In the genomic region with DNA sequence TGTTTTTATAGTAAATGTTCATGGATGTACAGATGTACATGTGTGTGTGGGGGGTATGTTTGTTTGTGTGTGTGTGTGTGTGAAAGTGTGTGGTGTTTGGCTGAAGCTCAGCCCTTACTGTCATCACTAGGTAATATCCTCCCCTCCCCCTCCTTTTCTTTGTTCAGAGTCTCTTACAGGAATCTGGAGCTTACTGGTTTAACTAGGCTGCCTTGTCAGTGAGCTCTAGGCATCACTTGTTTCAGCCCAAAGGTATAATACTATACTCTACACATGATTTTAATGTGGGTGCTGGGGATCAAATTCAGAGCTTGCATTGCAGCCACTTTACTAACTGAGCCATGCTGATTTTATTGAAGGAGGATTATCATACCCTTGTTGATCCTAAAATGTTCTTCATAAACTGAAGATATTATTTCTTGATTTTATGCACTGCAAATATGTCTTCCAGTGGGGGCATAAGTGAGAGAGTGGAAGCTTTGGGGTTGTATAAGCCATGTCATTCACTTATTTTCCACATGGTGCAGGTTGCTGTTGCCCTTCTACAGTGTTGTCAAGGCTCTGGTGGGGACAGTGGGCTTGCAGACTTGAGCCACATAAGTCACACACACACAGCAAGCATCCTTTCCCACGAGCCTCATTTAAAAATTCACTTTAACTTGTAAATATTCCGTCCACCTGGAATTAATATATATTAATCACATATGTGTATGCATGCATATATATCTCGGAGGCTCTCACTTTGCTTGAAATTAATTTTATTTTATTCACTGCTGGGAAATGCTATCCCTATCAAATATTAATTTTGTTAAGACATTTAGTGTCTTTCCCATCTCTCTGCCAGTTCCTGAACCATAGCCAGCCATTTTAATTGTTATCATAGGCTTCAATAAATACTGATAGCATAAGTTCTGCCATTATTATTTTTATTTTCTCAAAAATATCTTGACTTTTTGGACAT, we compare ENCODE assay signal across 16 mouse cellular contexts. TPM values are rescaled to one million over a fixed set of nuclear protein-coding genes. Genes with fewer than 3 reads are reported as not detected.
"Had no signal": no experiment of that assay in that cellular context is flagged by ENCODE, and none has a peak within 500 bp of the region (broad histone marks: within the 10 kb centered on the region; RNA-seq: fewer than 3 reads in every experiment).

No protein-coding gene starts in this region.

- H3K4me1 ChIP-seq: intestine, embryonic 15.5 days; kidney, embryonic 15.5 days; midbrain, embryonic 12.5 days; neural tube, embryonic 12.5 days had no signal

- H3K36me3 ChIP-seq: intestine, embryonic 15.5 days; kidney, embryonic 15.5 days; midbrain, embryonic 12.5 days; neural tube, embryonic 12.5 days had no signal

- H3K27me3 ChIP-seq: intestine, embryonic 15.5 days; kidney, embryonic 15.5 days; midbrain, embryonic 12.5 days; neural tube, embryonic 12.5 days had no signal

- H3K9me3 ChIP-seq: intestine, embryonic 15.5 days; kidney, embryonic 15.5 days; midbrain, embryonic 12.5 days; neural tube, embryonic 12.5 days had no signal

- H3K4me3 ChIP-seq: intestine, embryonic 15.5 days; kidney, embryonic 15.5 days; left cerebral cortex, adult 2 months; midbrain, embryonic 12.5 days; myocyte; neural tube, embryonic 12.5 days had no signal

- ATAC-seq: intestine, embryonic 15.5 days had no signal

- H3K4me2 ChIP-seq: intestine, embryonic 15.5 days; kidney, embryonic 15.5 days; midbrain, embryonic 12.5 days; neural tube, embryonic 12.5 days had no signal

- DNase-seq: kidney, adult 18-20 months; liver; lung, adult 18-20 months; right cerebral cortex, postnatal 4 days; spleen, adult 18-20 months; thymus, adult 2 months; thymus, postnatal 36 days had no signal

- H3K27ac ChIP-seq: intestine, embryonic 15.5 days; kidney, embryonic 15.5 days; left cerebral cortex, adult 2 months; liver, embryonic 14.5 days; midbrain, embryonic 12.5 days; neural tube, embryonic 12.5 days had no signal

- H3K9ac ChIP-seq: intestine, embryonic 15.5 days; kidney, embryonic 15.5 days; liver, embryonic 14.5 days; midbrain, embryonic 12.5 days; neural tube, embryonic 12.5 days had no signal

RNA-seq across cellular contexts. Expression of gene Gm2115, which starts 45.0 kb away (rescaled TPM):
- total RNA-seq: megakaryocyte-erythroid progenitor cell, adult 5-6 weeks had no signal
- polyA plus RNA-seq: liver, embryonic 14.5 days; testis, adult 2 months had no signal
